Mouse (Mus musculus): ENCODE measurements at regions not wholly inside any gene's neighbourhood (a gene's known extent, or its start where the extent isn't known, plus 50 kb on each side); places are given as distances from the start of the nearest gene placed in this dataset.

DNA sequence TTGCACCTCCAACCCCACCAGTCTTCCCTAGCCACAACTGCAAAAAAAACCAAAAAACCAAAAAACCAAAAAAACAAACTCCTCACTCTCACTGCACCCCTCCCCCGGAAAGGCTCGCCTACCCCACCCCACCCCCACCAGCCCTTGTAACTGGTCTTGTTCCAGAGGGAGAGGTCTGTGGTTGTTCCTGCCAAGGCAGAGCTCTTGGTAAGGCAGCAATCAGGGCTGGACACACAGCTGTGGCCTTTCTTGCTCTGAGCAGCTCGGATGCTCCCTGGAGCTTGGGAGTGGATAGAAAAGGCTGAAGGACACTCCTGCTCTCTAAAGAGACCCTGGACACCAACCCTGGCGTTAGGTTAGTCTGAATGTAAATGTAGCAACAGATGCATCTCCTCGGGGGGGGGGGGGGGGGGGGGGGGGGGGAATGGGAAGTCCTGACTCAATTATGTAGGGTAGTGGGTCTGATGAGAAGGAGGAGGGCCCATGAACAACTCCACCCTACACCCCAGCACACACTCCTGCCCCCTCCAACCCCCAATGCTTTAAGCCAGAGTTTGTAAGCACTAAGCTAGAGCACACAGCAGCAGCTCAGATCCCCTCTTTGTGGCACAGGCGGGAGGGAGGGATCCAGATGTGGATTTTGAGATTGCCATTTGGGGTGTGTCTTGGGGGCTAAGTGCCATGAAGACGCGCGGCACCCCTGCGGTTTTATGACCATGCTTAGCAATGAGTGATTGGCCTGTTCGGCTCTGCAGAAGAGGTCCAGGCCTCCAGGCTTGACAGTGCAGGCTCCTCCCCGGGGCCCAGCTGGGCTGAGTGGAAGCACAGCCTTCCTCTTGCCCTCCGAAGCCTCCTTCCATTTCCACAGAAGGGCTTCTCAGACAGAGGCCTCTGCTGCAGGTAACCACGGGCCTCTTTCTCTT is 121.0 kb upstream of the Dynlrb2 start:
- TF ChIP-seq ZNF384 (IDR thresholded peaks at IDR 0.05; ENCODE audit: low read depth, low read length): no peak
- no peak for TF ChIP-seq HCFC1 (IDR thresholded peaks at IDR 0.05; ENCODE audit: borderline replicate concordance, insufficient read depth, low read length)

Measured in ES-E14 (cell line).